Mouse (Mus musculus) liver, embryonic 11.5 days (tissue): ENCODE results near the gene Pde2a. TPM values are rescaled to one million over a fixed set of nuclear protein-coding genes. Genes with fewer than 3 reads are reported as not detected.
A peak's percentile ranks its signal among the peaks of the same experiment; 100 is the strongest.

Experiments
- ATAC-seq: fragments of 200-750 bp; cut with Nextera tagmentation; replicated peaks from 2 replicates; pipeline ENCODE4 v1.8.0; 2017; ENCODE audit warnings: moderate number of reproducible peaks, mild to moderate bottlenecking, moderate TSS enrichment, moderate library complexity; ENCODE audit not compliant: low FRiP score
- DNase-seq: peaks from one replicate; pipeline ENCODE4 v3.0.0-alpha.2; 2017; ENCODE audit warnings: low spot score
- H3K27ac ChIP-seq: fragments of 300-500 bp; sonication (generic); 2 replicates; pipeline ENCODE4 v1.5.1; 2014; ENCODE audit warnings: mild to moderate bottlenecking, low read depth, low read length, control low read depth
- H3K27me3 ChIP-seq: fragments of 300-500 bp; sonication (generic); replicated peaks from 2 replicates; pipeline ENCODE4 v1.6.1; 2014; ENCODE audit warnings: low read length, mixed read lengths; ENCODE audit not compliant: control insufficient read depth, insufficient read depth
- H3K36me3 ChIP-seq: fragments of 300-500 bp; sonication (generic); 2 replicates; pipeline ENCODE4 v1.6.1; 2014; ENCODE audit warnings: mild to moderate bottlenecking, low read length, moderate library complexity, mixed read lengths; ENCODE audit not compliant: control insufficient read depth, insufficient read depth
- H3K4me1 ChIP-seq: fragments of 300-500 bp; sonication (generic); replicated peaks from 2 replicates; pipeline ENCODE4 v1.6.1; 2014; ENCODE audit warnings: low read length, mixed read lengths; ENCODE audit not compliant: control insufficient read depth, insufficient read depth
- H3K4me2 ChIP-seq: fragments of 300-500 bp; sonication (generic); 2 replicates; pipeline ENCODE4 v1.6.1; 2014; ENCODE audit warnings: mild to moderate bottlenecking, control low read depth, moderate library complexity
- H3K4me3 ChIP-seq: fragments of 300-500 bp; sonication (generic); 2 replicates; pipeline ENCODE4 v1.5.1; 2014; ENCODE audit warnings: low read depth, low read length, control low read depth
- H3K9ac ChIP-seq: fragments of 300-500 bp; sonication (generic); 2 replicates; pipeline ENCODE4 v1.6.1; 2014; ENCODE audit warnings: low read depth, low read length, control low read depth
- H3K9me3 ChIP-seq: fragments of 300-500 bp; sonication (generic); 2 replicates; pipeline ENCODE4 v1.6.1; 2016; ENCODE audit warnings: low read length, inconsistent platforms, mixed read lengths; ENCODE audit not compliant: control insufficient read depth
- WGBS: fragments of 180-500 bp; shearing (Covaris S2); extraction: QIAGEN DNeasy Blood & Tissue Kit; methylation state at CpG from one replicate; pipeline ENCODE4 v1.1.7; 2014; 5-methylcytosine and 5-hydroxymethylcytosine counted together
- polyA plus RNA-seq: library from polyadenylated mRNA; unstranded; fragments of >200 nt; fragmentation: Nextera tagmentation; extraction: Ambion mirVana; gene quantifications from 2 replicates; pipeline ENCODE4 v1.2.1, GENCODE M21; 2014

Pde2a gene
- polyA plus RNA-seq, 1 experiment from 2014 or later, result 14.4 TPM

DNA sequence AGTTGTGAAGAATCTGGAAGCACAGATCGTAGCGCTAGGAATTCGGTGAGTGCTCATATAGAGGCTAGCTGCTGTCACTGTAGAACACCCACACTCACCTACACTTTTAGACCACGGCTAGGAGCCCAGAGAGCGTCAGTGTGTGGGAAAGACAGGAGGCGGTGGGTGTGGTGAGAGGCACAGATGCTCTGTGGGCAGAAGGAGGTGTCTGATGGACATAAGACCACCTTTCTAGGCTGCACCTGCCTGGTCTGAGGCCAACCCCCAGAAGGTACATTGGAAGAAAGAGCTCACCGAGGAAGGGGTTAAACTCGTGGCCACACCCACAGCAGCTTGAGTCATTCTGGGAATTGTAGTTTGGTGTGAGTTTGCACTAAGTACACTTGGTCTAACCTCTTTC is 5.2 kb downstream of the Pde2a start:
- ATAC-seq (no peak), DNase-seq (no peak)
- H3K27me3 ChIP-seq, result peaks cover 2% of the 10 kb centered on the region; the same call in 1 of the 2 replicates
- H3K4me3 ChIP-seq, result no peak overlapping the region
- H3K4me1 ChIP-seq, result 0 out of 2 replicates have a peak, but pooled peaks cover 3% of the 10 kb centered on the region
- no peaks in the 10 kb centered on the region for H3K9me3 ChIP-seq
- no peak overlapping the region for H3K27ac ChIP-seq
- no peaks in the 10 kb centered on the region for H3K36me3 ChIP-seq
- 57% methylated on average over 8 of the region's 8 CpGs for WGBS
- no peak overlapping the region for H3K9ac ChIP-seq
- no peak overlapping the region for H3K4me2 ChIP-seq

DNA sequence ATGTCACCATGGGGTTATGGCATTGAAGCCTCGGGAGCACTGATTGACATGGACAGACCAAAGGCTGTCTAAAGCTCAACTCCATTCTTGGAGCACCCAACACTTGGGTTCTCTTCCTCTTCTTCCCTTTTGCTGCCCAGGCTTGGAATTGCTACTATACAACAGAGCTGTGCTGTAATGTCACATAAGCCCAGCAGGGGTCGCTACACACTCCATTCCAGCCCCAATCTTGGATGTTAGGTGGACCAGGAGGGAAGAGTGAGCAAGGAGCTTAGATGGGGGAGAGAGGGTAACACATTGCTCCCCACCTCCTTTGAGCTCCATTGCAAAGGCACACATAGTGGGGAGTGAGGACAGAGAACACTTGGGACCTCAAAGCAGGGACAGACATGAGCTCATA is 6.2 kb downstream of the Pde2a start:
- WGBS, result 11% methylated on average over 2 of the region's 2 CpGs

DNA sequence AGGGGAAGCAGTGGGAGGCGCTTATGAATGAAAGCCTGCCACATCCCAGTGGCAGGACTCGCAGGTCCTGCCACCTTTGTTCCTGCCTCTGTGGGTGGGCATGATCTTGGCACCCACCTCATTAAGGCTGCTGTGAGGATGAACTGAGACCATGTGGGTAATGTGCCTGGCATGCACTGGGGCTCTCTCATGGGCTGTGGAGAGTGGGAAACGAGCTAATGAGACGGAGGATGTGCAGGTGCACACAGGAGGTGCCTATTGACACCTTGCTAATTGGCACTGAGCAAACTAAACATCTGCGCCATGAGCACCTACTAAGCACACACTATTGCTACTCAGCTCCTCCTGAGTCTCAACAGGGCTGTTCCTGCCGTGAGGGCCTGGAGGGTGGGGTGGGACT is 13.5 kb downstream of the Pde2a start:
- WGBS, result 58% methylated on average over 6 of the region's 6 CpGs
- no peak overlapping the region for H3K27ac ChIP-seq

More for the DNA sequence above, 6.2 kb downstream of the Pde2a start:
- Histone ChIP-seq H3K9ac (no peak overlapping the region), H3K9me3 (no peaks in the 10 kb centered on the region), H3K27me3 (0 out of 2 replicates have a peak, but pooled peaks cover 2% of the 10 kb centered on the region), H3K36me3 (no peaks in the 10 kb centered on the region), H3K4me1 (no peaks in the 10 kb centered on the region), H3K4me3 (no peak overlapping the region), H3K4me2 (no peak overlapping the region), H3K27ac (no peak overlapping the region)
- ATAC-seq (no peak), DNase-seq (no peak)

DNA sequence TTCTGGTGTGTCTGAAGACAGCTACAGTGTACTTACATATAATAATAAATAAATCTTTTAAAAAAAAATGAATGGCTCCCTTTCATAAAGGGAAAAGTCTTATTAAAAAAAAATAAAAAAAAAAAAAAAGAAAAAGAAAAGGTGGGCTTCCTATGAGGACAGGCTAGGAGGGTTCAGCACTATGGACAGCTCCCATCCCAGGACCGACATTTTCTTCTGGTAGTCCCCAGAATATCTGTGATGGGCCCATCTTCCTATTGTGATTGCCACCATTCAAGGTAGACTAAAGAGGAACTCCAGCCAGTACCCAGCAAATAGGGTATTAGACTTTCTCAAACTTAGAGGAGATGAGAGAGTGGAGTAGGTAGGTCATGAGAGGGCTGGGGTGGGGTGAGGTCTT is 16.4 kb downstream of the Pde2a start:
- no peak for DNase-seq
- Histone ChIP-seq H3K9ac (no peak overlapping the region), H3K4me1 (no peaks in the 10 kb centered on the region), H3K9me3 (no peaks in the 10 kb centered on the region), H3K27me3 (no peaks in the 10 kb centered on the region), H3K4me2 (no peak overlapping the region), H3K27ac (no peak overlapping the region), H3K4me3 (no peak overlapping the region), H3K36me3 (no peaks in the 10 kb centered on the region)
- 0% methylated on average over 1 of the region's 1 CpGs for WGBS
- ATAC-seq, result no peak

More for the DNA sequence above, 13.5 kb downstream of the Pde2a start:
- Histone ChIP-seq H3K4me3 (no peak overlapping the region), H3K9me3 (no peaks in the 10 kb centered on the region), H3K27me3 (0 out of 2 replicates have a peak, but pooled peaks cover 2% of the 10 kb centered on the region), H3K4me1 (no peaks in the 10 kb centered on the region), H3K4me2 (no peak overlapping the region), H3K9ac (no peak overlapping the region), H3K36me3 (no peaks in the 10 kb centered on the region)
- no peak for ATAC-seq
- no peak for DNase-seq

DNA sequence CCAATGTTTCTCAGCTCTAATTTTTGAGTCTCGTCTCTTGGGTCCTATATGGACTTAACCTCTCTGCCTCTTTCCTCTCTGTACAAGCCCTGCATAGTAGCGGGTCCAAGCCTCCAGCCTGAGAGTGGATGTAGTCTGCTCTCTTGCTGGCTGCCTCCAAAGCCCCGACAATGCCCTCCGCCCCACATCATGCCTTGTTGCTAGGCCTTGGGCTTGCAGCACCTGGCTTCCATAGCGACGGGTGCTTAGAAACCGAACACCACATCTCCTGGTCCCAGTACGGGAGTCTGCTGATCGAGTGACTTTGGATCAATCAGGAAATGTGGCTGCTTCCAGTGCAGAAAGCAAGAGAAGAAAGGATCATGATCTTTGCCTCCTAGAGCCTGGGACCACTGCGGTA is 21.6 kb downstream of the Pde2a start:
- Histone ChIP-seq H3K36me3 (no peaks in the 10 kb centered on the region), H3K4me1 (no peaks in the 10 kb centered on the region), H3K27me3 (0 out of 2 replicates have a peak, but pooled peaks cover 4% of the 10 kb centered on the region), H3K27ac (no peak overlapping the region), H3K9ac (no peak overlapping the region), H3K4me2 (no peak overlapping the region), H3K4me3 (no peak overlapping the region), H3K9me3 (no peaks in the 10 kb centered on the region)
- ATAC-seq (no peak), DNase-seq (no peak)
- WGBS, result 69% methylated on average over 10 of the region's 10 CpGs

DNA sequence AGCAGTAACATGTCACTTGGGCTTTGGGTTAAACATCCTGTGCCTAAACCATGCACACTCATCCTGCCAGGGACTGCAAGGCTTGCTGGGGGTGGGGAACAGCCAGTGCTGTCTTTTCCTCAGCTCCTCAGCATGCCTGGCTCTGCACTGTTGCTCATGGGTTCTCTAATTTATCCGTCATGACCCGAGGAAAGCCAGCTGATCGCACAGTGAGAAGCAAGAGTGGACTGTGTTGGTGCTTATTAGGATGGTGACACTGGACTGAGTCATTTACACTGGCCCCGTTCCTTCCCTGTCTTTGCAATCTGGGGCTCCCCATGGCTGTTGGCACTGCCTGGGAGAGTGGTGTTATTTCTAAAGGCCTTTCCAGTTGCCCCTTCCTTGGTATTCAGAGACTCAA is 22.7 kb downstream of the Pde2a start:
- no peak overlapping the region for H3K4me2 ChIP-seq
- no peak for DNase-seq
- H3K36me3 ChIP-seq, result no peaks in the 10 kb centered on the region
- no peaks in the 10 kb centered on the region for H3K4me1 ChIP-seq
- ATAC-seq, result no peak
- no peaks in the 10 kb centered on the region for H3K9me3 ChIP-seq
- no peak overlapping the region for H3K9ac ChIP-seq
- WGBS, result 79% methylated on average over 4 of the region's 4 CpGs
- H3K4me3 ChIP-seq, result no peak overlapping the region
- peaks cover 7% of the 10 kb centered on the region; the same call in 1 of the 2 replicates for H3K27me3 ChIP-seq
- H3K27ac ChIP-seq, result no peak overlapping the region

DNA sequence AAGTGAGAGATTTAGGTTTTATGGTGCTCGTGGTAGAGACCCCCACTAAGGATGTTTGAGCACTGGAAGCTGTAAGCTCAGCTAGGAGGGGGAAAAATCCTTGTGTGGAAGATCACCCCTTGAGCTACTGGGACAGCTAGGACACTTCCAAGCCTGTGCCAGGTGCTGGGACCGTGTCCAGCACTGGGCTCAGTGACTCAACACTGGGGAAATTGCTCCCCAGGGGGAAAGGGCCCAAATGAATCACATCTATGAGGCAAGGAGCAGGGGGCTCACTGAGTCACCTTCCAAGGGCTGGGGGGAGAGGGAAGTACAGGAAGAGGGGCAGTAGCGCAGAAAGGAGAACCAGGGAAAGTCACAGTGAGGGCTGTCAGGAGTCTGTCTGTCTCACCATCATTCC is 28.4 kb downstream of the Pde2a start:
- peaks cover 4% of the 10 kb centered on the region; the same call in 1 of the 2 replicates for H3K4me1 ChIP-seq
- DNase-seq, result no peak

DNA sequence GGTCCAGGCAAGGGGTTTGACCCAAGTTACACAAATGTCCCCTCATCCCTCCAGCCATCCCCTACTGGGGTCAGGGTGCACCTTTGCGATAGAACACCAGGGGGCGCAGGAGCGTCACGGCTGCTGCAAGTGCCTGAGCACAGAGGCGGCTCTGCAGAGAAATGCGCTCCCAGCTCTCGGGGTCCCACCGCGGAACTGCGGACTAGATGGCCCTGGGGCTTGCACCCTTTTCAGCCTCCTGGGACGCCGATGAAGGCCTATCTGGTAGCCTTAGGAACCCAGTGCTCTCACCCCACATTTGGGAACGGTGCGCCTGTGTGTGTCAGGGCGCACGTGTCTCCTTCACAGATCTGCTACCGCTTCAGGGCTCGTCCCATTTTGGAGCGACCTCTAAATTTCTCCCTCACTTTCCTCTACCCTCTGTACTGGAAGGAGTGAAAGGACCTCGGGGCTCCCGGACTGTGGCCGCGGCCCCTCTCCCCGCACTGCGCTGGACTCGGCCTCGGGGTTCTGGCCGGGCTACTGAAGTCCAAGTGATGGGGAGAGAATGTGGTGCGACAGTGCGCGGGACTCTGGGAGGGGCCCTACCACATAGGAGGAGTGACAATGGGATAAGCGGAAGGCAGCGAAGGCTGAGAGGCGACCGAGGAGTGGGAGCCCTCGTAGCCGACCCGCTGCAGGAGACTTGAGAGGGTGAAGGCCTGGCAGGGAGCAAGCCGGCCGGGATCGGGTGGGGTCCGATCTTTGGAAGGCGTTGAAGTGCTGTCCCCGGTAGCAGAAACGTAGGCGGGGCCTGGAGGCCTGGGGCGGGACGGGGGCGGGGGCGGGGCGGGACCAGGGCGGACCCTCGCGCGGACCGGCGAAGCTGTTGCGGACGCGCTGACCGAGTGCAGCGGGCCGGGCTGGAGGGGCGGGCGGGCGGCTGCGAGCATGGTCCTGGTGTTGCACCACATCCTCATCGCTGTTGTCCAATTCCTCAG is 29.2 kb downstream of the Pde2a start:
- Histone ChIP-seq H3K4me3 (peak overlapping the region; percentile 60), H3K27me3 (peaks cover 38% of the 10 kb centered on the region), H3K27ac (no peak overlapping the region), H3K9me3 (no peaks in the 10 kb centered on the region), H3K4me1 (peaks cover 4% of the 10 kb centered on the region; the same call in 1 of the 2 replicates), H3K4me2 (peak overlapping the region; percentile 97), H3K9ac (0 out of 2 replicates have a peak overlapping the region, but pooled peaks have one; percentile 36), H3K36me3 (no peaks in the 10 kb centered on the region)
- DNase-seq, result peak; percentile 89
- peak; percentile 75 for ATAC-seq
- under 1% methylated on average over 62 of the region's 68 CpGs for WGBS

More for the DNA sequence above, 28.4 kb downstream of the Pde2a start:
- Histone ChIP-seq H3K9me3 (no peaks in the 10 kb centered on the region), H3K4me2 (no peak overlapping the region), H3K36me3 (no peaks in the 10 kb centered on the region), H3K4me3 (no peak overlapping the region), H3K27me3 (peaks cover 35% of the 10 kb centered on the region), H3K9ac (no peak overlapping the region), H3K27ac (no peak overlapping the region)
- no peak for ATAC-seq
- WGBS, result 26% methylated on average over 3 of the region's 3 CpGs
